Mouse (Mus musculus) neural tube, embryonic 10.5 days (tissue): Measurements from ENCODE around the gene Chrnb1.

Experiments used
- DNase-seq: peaks from one replicate; pipeline ENCODE4 v3.0.0-alpha.2; 2017; ENCODE audit warnings: low spot score; ENCODE audit errors: extremely low spot score

Chrnb1 gene

GRCm38 (mm10) chr11:69777504-69778257, 18.1 kb downstream of the Chrnb1 start:
- no peak for DNase-seq

GRCm38 (mm10) chr11:69776488-69776887, 19.3 kb downstream of the Chrnb1 start:
- no peak for DNase-seq

- no peak for DNase-seq
These were observed 20.0 kb downstream of the Chrnb1 start for GRCm38 (mm10) chr11:69775716-69776115.

- DNase-seq, result no peak
These were observed 20.8 kb downstream of the Chrnb1 start for GRCm38 (mm10) chr11:69774961-69775360.

- no peak for DNase-seq
These were observed 28.2 kb downstream of the Chrnb1 start for GRCm38 (mm10) chr11:69767625-69767909.

DNA sequence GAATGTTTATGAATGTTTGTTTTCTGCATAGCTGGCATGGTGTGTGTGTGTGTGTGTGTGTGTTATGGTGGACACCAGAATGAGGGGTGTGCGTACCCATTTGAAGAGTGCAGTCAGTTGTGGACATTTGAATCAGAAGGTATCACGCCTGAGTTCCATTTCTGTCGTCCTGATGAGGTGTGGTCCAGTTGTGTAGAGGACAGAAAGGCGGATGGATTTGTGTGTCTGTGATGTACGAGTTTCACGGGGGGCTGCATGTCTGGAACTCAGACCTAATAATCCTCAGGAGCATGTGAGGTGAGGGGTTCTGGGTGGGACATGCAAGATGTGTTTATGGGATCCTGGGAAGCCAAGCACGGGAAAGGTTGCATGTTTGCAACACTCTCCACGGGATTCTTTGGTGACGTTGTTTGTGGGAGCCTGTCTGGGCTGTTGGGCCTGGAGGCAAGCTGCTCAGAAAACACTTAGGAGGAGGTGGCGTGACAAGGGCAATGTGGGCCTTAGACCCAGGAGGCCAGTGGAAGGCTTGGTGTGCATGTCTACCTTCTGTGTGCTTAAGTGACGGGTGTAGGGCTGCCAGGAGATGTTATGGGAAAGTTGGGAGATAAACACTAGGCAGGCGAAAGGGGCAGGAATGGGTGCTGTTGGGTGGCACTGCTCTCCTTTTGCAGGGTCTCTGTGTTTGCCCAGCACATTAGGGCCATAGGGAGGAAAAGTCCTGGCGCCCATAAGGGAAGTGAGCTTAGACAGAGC, 28.7 kb downstream of the Chrnb1 start:
- no peak for DNase-seq

- DNase-seq, result peak; percentile 58
These were observed 29.6 kb downstream of the Chrnb1 start for GRCm38 (mm10) chr11:69766126-69766609.

GRCm38 (mm10) chr11:69765221-69766125, 30.3 kb downstream of the Chrnb1 start, which contains the start of gene Zbtb4:
Zbtb4 (plus strand) TSS chr11:69765912.
- peak; percentile 50 for DNase-seq

DNA sequence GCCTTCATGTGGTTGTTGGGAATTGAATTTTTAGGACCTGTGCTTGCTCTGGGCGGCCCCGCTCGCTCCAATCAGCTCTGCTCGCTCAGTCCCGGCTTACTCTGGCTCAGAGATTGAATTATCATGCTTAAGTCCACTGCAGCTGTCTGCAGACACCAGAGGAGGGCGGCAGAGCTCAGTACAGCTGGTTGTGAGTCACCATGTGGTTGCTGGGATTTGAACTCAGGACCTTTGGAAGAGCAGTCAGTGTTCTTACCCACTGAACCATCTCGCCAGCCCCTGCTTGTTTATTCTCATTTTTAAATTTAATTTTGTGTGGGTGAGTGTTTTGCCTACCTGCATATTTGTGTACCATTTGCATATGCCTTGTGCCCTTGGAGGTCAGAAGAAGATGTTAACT, 32.2 kb downstream of the Chrnb1 start:
- no peak for DNase-seq

DNA sequence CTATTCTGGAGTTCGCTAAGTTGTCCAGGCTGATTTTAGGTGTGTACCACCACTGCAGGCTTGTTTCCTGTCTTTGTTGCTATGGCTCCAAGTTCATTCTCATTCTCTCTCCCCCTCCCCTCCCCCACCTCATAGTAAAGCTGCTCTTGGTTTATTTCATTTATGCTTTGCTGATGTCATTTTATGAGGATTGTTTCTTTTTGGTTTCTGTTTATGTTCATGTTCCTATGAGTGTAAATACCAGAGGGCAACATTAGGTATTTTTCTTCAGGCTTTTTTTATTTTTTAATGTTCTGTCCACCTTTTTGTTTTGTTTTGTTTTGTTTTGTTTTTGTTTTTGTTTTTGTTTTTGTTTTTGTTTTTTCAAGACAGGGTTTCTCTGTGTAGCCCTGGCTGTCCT, 33.9 kb downstream of the Chrnb1 start, which contains the start of gene Slc35g3:
Gene Slc35g3 (minus strand): TSS at position 101 of the 400 bp plus-strand sequence.
- no peak for DNase-seq

DNA sequence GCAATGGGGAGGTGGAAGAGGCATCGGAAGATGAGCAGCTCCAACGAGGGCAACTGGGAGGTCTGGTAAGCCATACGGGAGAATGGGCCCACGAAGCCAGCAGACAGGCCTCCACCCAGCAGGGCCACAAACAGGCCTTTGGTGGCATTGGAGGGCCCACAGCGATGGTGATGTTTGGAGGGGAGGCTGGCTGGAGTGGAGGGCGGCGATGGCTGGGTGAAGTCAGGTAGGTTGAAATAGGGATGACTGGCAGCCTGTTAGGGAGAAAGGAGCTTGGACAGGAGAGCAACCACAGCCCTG, 34.9 kb downstream of the Chrnb1 start:
- no peak for DNase-seq

- no peak for DNase-seq
These were observed 35.4 kb downstream of the Chrnb1 start for GRCm38 (mm10) chr11:69760160-69760900.

- peak; percentile 74 for DNase-seq
These were observed 36.6 kb downstream of the Chrnb1 start for GRCm38 (mm10) chr11:69758971-69759721.

- DNase-seq, result peak; percentile 99
These were observed 37.2 kb downstream of the Chrnb1 start, which contains the start of gene Polr2a for GRCm38 (mm10) chr11:69758478-69758970. Polr2a (minus strand) TSS chr11:69758637.

DNA sequence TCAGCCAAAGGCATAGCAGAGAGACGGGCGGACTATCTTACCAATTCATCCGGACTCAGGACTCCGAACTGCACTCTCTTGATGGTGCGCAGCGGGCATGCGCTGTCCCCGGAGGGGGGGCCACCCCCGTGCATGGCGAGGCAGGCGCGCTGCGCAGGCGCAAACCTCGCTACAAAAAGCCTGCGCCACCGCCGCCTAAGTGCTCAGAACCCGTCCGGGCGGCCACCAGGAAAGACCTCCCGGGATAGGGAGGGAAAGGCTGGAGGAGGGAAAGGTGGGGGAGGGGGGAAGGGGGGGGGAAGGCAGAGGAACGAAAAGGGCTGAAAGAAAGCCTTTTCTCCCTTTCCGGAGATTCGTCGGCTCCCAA, 37.7 kb downstream of the Chrnb1 start:
- DNase-seq, result peak; percentile 90

GRCm38 (mm10) chr11:69757303-69758089, 38.2 kb downstream of the Chrnb1 start:
- no peak for DNase-seq

DNA sequence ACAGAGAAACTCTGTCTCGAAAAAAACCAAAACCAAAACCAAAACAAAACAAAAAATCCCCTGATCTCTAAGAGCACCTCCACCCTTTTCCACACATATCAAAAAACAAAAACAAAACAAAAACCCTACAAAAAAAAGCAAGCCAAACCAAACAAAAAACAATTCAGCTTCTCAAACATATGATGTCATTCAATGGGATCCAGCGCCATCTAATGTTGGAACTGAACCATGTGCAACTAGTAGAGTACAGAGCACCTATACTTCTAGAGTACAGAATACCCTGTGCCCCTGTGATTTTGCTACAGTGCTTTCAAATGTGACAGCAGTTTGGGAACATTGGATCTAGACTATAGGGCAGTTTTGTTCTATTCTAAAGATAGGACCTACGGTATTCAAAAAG, 41.0 kb downstream of the Chrnb1 start:
- DNase-seq, result no peak

GRCm38 (mm10) chr11:69754233-69754632, 41.5 kb downstream of the Chrnb1 start:
- DNase-seq, result no peak

DNA sequence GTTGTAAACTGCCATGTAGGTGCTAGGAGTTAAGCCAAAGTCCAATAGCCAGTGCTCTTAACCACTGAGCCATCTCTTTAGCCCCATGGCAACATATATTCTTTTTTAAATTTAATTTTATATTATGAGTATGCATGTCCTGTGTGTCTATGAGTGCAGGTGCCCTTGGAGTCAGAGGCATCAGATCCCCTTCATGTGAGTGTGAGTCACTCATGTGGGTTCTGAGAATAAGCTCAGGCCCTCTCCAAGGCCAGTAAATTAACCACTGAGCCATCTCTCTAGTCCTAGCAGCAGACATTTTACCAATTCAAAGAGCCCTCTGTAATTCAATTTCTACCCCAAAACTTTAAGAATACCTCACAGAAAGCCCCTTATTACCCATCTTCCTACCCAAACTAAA, 43.1 kb downstream of the Chrnb1 start:
- no peak for DNase-seq
